Mouse (Mus musculus) limb, embryonic 14.5 days (tissue): ENCODE data around the gene Ssh3. TPM values are rescaled to one million over a fixed set of nuclear protein-coding genes. Genes with fewer than 3 reads are reported as not detected.

Experiments used
- ATAC-seq: fragments of 200-750 bp; cut with Nextera tagmentation; 2 replicates; pipeline ENCODE4 v1.8.0; 2017; ENCODE audit warnings: low read depth, moderate number of reproducible peaks, moderate TSS enrichment; ENCODE audit not compliant: low FRiP score
- DNase-seq: peaks from one replicate; pipeline ENCODE4 v3.0.0-alpha.2; 2015; ENCODE audit warnings: low spot score
- H3K27ac ChIP-seq: fragments of 300-500 bp; sonication (generic); replicated peaks from 2 replicates; pipeline ENCODE4 v1.5.1; 2014; ENCODE audit warnings: low read depth, mild to moderate bottlenecking, low read length, moderate library complexity, mixed read lengths
- H3K27me3 ChIP-seq: fragments of 300-500 bp; sonication (generic); 2 replicates; pipeline ENCODE4 v1.6.1; 2014; ENCODE audit warnings: low read length, mixed read lengths; ENCODE audit not compliant: control insufficient read depth, insufficient read depth
- H3K36me3 ChIP-seq: fragments of 300-500 bp; sonication (generic); 2 replicates; pipeline ENCODE4 v1.6.1; 2014; ENCODE audit warnings: mild to moderate bottlenecking, low read length, moderate library complexity, mixed read lengths; ENCODE audit not compliant: control insufficient read depth, insufficient read depth
- H3K4me1 ChIP-seq: fragments of 300-500 bp; sonication (generic); 2 replicates; pipeline ENCODE4 v1.6.1; 2014; ENCODE audit warnings: antibody characterized with exemption, low read length, mixed read lengths; ENCODE audit not compliant: control insufficient read depth, insufficient read depth
- H3K4me2 ChIP-seq: fragments of 300-500 bp; sonication (generic); replicated peaks from 2 replicates; pipeline ENCODE4 v1.6.1; 2014; ENCODE audit warnings: low read depth, mild to moderate bottlenecking, low read length, moderate library complexity; ENCODE audit not compliant: severe bottlenecking
- H3K4me3 ChIP-seq: fragments of 300-500 bp; sonication (generic); replicated peaks from 2 replicates; pipeline ENCODE4 v1.5.1; 2014; ENCODE audit warnings: low read length
- H3K9ac ChIP-seq: fragments of 300-500 bp; sonication (generic); 2 replicates; pipeline ENCODE4 v1.6.1; 2014; ENCODE audit warnings: mild to moderate bottlenecking, low read depth, low read length, moderate library complexity; ENCODE audit not compliant: severe bottlenecking
- H3K9me3 ChIP-seq: fragments of 300-500 bp; sonication (generic); 2 replicates; pipeline ENCODE4 v1.6.1; 2016; ENCODE audit warnings: low read length; ENCODE audit not compliant: control insufficient read depth
- POLR2A ChIP-seq: fragments of 200-500 bp; IDR thresholded peaks from 2 replicates; pipeline ENCODE4 v1.8.0; 2012; ENCODE audit warnings: inconsistent platforms, mild to moderate bottlenecking, moderate library complexity, borderline replicate concordance; ENCODE audit not compliant: insufficient read depth, insufficient read length; ENCODE audit errors: extremely low read depth
- whole genome bisulfite sequencing: fragments of 180-500 bp; shearing (Covaris S2); extraction: QIAGEN DNeasy Blood & Tissue Kit; methylation state at CpG from one replicate; pipeline ENCODE4 v1.1.7; 2014; 5-methylcytosine and 5-hydroxymethylcytosine counted together
- polyA plus RNA-seq, 2 experiments: library from polyadenylated mRNA; depleted of rRNA in 1 of 2; stranded (reverse) in 1 of 2; unstranded in 1 of 2; fragments of >200 nt; fragmentation: Nextera tagmentation in 1 of 2; extraction: Ambion mirVana in 1 of 2; gene quantifications; 2 replicates each; pipeline versions ENCODE4 v1.2.1 to v1.2.3; 2012 to 2014

Gene Ssh3
- polyA plus RNA-seq, 2 experiments: 22.3 to 57.5 TPM

- no peak overlapping the region for H3K4me2 ChIP-seq
- WGBS: 57% methylated on average over 1 of the region's 1 CpGs
- ATAC-seq (no peak), DNase-seq (no peak)
- H3K4me1 ChIP-seq: no peaks in the 10 kb centered on the region
- no peak overlapping the region for H3K27ac ChIP-seq
- H3K9ac ChIP-seq: no peak overlapping the region
- TF ChIP-seq POLR2A: no peak
- no peaks in the 10 kb centered on the region for H3K36me3 ChIP-seq
- H3K9me3 ChIP-seq: no peaks in the 10 kb centered on the region
- no peaks in the 10 kb centered on the region for H3K27me3 ChIP-seq
- H3K4me3 ChIP-seq: no peak overlapping the region
These were observed 22.0 kb downstream of the Ssh3 start for GRCm38 (mm10) chr19:4247010-4247409.

GRCm38 (mm10) chr19:4244775-4245174 is 24.2 kb downstream of the Ssh3 start:
- 78% methylated on average over 6 of the region's 6 CpGs for WGBS
- DNase-seq: no peak
- Histone ChIP-seq H3K9ac (no peak overlapping the region), H3K4me1 (peaks cover 3% of the 10 kb centered on the region; the same call in 1 of the 2 replicates), H3K4me2 (no peak overlapping the region), H3K36me3 (no peaks in the 10 kb centered on the region), H3K27me3 (no peaks in the 10 kb centered on the region), H3K9me3 (no peaks in the 10 kb centered on the region), H3K4me3 (no peak overlapping the region), H3K27ac (no peak overlapping the region)
- no peak for ATAC-seq
- no peak for TF ChIP-seq POLR2A

GRCm38 (mm10) chr19:4242416-4242815 is 26.6 kb downstream of the Ssh3 start:
- Histone ChIP-seq H3K4me1 (peaks cover 3% of the 10 kb centered on the region; the same call in 1 of the 2 replicates), H3K4me3 (no peak overlapping the region), H3K9me3 (no peaks in the 10 kb centered on the region), H3K36me3 (no peaks in the 10 kb centered on the region), H3K9ac (no peak overlapping the region), H3K27ac (no peak overlapping the region), H3K27me3 (no peaks in the 10 kb centered on the region), H3K4me2 (no peak overlapping the region)
- 65% methylated on average over 3 of the region's 3 CpGs for WGBS
- TF ChIP-seq POLR2A: no peak
- ATAC-seq (no peak), DNase-seq (no peak)

GRCm38 (mm10) chr19:4240247-4240668 is 28.7 kb downstream of the Ssh3 start:
- Histone ChIP-seq H3K4me1 (peaks cover 3% of the 10 kb centered on the region; the same call in 1 of the 2 replicates), H3K4me3 (no peak overlapping the region), H3K27ac (no peak overlapping the region), H3K9me3 (no peaks in the 10 kb centered on the region), H3K27me3 (no peaks in the 10 kb centered on the region), H3K9ac (no peak overlapping the region), H3K4me2 (no peak overlapping the region), H3K36me3 (no peaks in the 10 kb centered on the region)
- no peak for DNase-seq
- TF ChIP-seq POLR2A: no peak
- ATAC-seq: no peak
- 26% methylated on average over 8 of the region's 8 CpGs for WGBS

- Histone ChIP-seq H3K4me3 (no peak overlapping the region), H3K4me2 (no peak overlapping the region), H3K4me1 (peaks cover 9% of the 10 kb centered on the region; the same call in 1 of the 2 replicates), H3K27me3 (no peaks in the 10 kb centered on the region), H3K27ac (no peak overlapping the region), H3K9me3 (no peaks in the 10 kb centered on the region), H3K36me3 (no peaks in the 10 kb centered on the region), H3K9ac (no peak overlapping the region)
- no peak for TF ChIP-seq POLR2A
- no peak for ATAC-seq
- no peak for DNase-seq
- WGBS: 65% methylated on average over 4 of the region's 4 CpGs
These were observed 34.4 kb downstream of the Ssh3 start for GRCm38 (mm10) chr19:4234548-4234947.

- DNase-seq (no peak), ATAC-seq (no peak)
- Histone ChIP-seq H3K27ac (no peak overlapping the region), H3K9me3 (no peaks in the 10 kb centered on the region), H3K4me1 (peaks cover 9% of the 10 kb centered on the region; the same call in 1 of the 2 replicates), H3K36me3 (no peaks in the 10 kb centered on the region), H3K4me3 (no peak overlapping the region), H3K4me2 (no peak overlapping the region), H3K27me3 (no peaks in the 10 kb centered on the region), H3K9ac (no peak overlapping the region)
- WGBS: 79% methylated on average over 7 of the region's 7 CpGs
- TF ChIP-seq POLR2A: no peak
These were observed 36.3 kb downstream of the Ssh3 start for GRCm38 (mm10) chr19:4232651-4233050.
